Mouse (Mus musculus) midbrain, postnatal 0 days (tissue): ENCODE measurements around the gene Ptpn20. TPM values are rescaled to one million over a fixed set of nuclear protein-coding genes. Genes with fewer than 3 reads are reported as not detected.

ENCODE experiments used
- ATAC-seq: fragments of 200-750 bp; cut with Nextera tagmentation; 2 replicates; pipeline ENCODE4 v1.8.0; 2017; ENCODE audit warnings: moderate number of reproducible peaks, mild to moderate bottlenecking, moderate TSS enrichment, moderate library complexity; ENCODE audit not compliant: low FRiP score
- DNase-seq: peaks from one replicate; pipeline ENCODE4 v3.0.0-alpha.2; 2015; ENCODE audit warnings: low spot score
- H3K27ac ChIP-seq: fragments of 300-500 bp; sonication (generic); 2 replicates; pipeline ENCODE4 v1.5.1; 2014; ENCODE audit warnings: low read depth, mild to moderate bottlenecking, low read length, mixed read lengths
- H3K27me3 ChIP-seq: fragments of 300-500 bp; sonication (generic); 2 replicates; pipeline ENCODE4 v1.6.1; 2014; ENCODE audit warnings: low read length, control low read depth, mixed read lengths; ENCODE audit not compliant: insufficient read depth
- H3K36me3 ChIP-seq: fragments of 300-500 bp; sonication (generic); 2 replicates; pipeline ENCODE4 v1.6.1; 2014; ENCODE audit warnings: low read length, control low read depth, mixed read lengths; ENCODE audit not compliant: insufficient read depth
- H3K4me1 ChIP-seq: fragments of 300-500 bp; sonication (generic); 2 replicates; pipeline ENCODE4 v1.6.1; 2014; ENCODE audit warnings: mild to moderate bottlenecking, control low read depth, antibody characterized with exemption, low read length, mixed read lengths; ENCODE audit not compliant: insufficient read depth
- H3K4me2 ChIP-seq: fragments of 300-500 bp; sonication (generic); 2 replicates; pipeline ENCODE4 v1.6.1; 2014; ENCODE audit warnings: low read depth, mild to moderate bottlenecking, low read length, mixed read lengths; ENCODE audit not compliant: poor library complexity, severe bottlenecking
- H3K4me3 ChIP-seq: fragments of 300-500 bp; sonication (generic); 2 replicates; pipeline ENCODE4 v1.5.1; 2014; ENCODE audit warnings: low read depth, mild to moderate bottlenecking, low read length, moderate library complexity
- H3K9ac ChIP-seq: fragments of 300-500 bp; sonication (generic); replicated peaks from 2 replicates; pipeline ENCODE4 v1.6.1; 2014; ENCODE audit warnings: mild to moderate bottlenecking, low read length, moderate library complexity, mixed read lengths; ENCODE audit not compliant: poor library complexity, severe bottlenecking
- H3K9me3 ChIP-seq: fragments of 300-500 bp; sonication (generic); 2 replicates; pipeline ENCODE4 v1.6.1; 2016; ENCODE audit warnings: low read length, control low read depth
- CTCF ChIP-seq: IDR thresholded peaks from 2 replicates; pipeline ENCODE4 v1.5.1; 2016; ENCODE audit warnings: antibody characterized with exemption, mild to moderate bottlenecking
- WGBS: fragments of 180-500 bp; shearing (Covaris S2); extraction: QIAGEN DNeasy Blood & Tissue Kit; methylation state at CpG from one replicate; pipeline ENCODE4 v1.1.7; 2014; 5-methylcytosine and 5-hydroxymethylcytosine counted together
- polyA plus RNA-seq: library from polyadenylated mRNA; unstranded; fragments of >200 nt; fragmentation: Nextera tagmentation; extraction: Ambion mirVana; gene quantifications from 2 replicates; pipeline ENCODE4 v1.2.1, GENCODE M21; 2015
- total RNA-seq: library from RNA; depleted of rRNA; stranded (reverse); fragments of >200 nt; gene quantifications from 2 replicates; pipeline ENCODE4 v1.2.3, GENCODE M21; 2014

Ptpn20 gene
- total and polyA plus RNA-seq, 2 experiments from 2014 or later, result 0.17 to 1.2 TPM

DNA sequence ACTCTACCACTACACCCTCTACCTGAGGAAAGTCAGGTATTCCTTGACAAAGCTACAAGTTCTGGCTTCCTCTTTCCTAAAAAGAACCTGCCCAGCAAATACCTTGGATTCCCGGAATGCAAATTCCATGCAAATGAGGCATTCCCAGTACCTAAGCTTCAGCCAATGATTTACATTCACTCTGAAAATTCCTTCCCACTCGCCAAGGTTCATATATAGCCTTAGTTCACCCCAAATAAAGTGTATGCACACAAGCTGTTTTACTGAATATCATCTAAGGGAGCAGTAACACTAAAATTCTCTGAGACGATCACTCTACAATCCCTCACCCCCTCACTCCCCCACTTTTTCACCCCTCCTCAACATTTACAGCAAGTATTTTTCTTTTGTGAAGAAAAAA lies 15.4 kb upstream of the Ptpn20 start:
- Histone ChIP-seq H3K4me2 (no peak overlapping the region), H3K27me3 (no peaks in the 10 kb centered on the region), H3K27ac (no peak overlapping the region), H3K4me1 (no peaks in the 10 kb centered on the region), H3K9ac (no peak overlapping the region), H3K4me3 (no peak overlapping the region), H3K36me3 (no peaks in the 10 kb centered on the region), H3K9me3 (no peaks in the 10 kb centered on the region)
- TF ChIP-seq CTCF, result no peak
- no peak for DNase-seq
- no peak for ATAC-seq
- 79% methylated on average over 3 of the region's 3 CpGs for WGBS

DNA sequence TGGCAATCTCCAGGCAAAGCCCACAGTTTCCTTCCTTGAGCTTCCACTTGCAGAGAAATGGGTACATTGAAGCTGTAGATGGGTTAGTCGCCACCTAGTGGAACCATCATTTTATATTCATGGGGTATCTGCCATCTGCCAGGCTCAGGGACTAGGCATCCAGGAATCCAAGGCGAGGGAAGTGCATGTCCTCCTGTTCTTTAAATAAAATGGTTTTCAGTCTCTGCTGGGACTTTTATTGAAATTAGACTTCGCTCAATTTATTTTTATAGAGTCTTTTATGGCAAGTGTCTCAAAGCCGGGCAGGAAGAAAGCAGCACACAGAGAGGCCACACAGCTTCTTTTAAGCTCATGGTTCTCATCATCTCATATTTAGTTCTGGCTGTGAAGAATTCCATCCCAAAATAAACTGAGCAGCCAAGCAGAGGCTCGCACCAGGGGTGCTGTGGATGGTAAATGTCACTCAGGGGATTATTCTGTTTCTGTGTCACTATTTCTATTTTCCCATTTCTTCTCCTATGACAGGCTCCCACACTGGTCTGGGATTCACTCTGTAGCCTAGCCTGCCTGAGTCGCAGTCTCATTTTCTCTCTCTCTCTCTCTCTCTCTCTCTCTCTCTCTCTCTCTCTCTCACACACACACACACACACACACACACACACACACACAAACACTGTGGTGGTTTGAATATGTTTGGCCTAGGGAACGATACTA lies 9.1 kb upstream of the Ptpn20 start:
- TF ChIP-seq CTCF, result peak; percentile 35
- DNase-seq (peak; percentile 9), ATAC-seq (no peak)
- Histone ChIP-seq H3K27me3 (no peaks in the 10 kb centered on the region), H3K4me3 (no peak overlapping the region), H3K9me3 (no peaks in the 10 kb centered on the region), H3K4me1 (no peaks in the 10 kb centered on the region), H3K36me3 (no peaks in the 10 kb centered on the region), H3K4me2 (no peak overlapping the region), H3K9ac (no peak overlapping the region), H3K27ac (no peak overlapping the region)
- 61% methylated on average over 7 of the region's 7 CpGs for WGBS

DNA sequence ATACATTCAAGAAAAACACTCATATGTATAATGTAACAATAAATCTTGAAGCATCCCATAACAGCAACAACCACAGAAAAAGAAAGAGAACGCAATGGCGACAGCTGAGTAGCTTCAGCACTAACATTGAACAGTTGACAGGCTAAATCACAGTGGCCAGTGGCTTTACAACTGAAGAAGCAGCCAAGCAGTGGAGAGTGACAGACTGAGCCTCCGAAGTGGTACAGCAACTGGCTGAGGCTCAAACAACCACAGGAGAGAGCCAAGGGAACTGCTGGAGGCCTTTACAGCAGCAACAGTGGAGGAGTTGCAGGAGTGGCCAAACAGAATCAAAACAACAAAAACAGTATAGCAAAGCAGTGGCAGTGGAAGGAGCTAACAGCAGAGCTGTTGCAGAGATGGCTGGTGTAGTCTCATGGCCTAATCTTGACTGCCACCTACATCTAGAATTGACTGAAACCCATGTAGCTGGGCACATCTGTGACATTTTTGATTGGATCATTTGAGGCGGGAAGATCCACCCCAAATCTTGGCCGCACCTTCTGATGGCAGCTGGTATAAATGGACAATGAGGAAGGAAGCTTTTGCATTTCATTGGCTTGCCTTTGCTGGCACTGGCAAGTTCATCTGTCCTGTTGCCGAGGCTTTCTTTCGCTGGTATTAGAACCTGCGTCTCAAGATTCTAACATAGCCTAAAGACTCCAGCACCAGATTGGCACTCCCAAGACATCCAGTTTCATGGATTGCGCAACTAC lies 9.5 kb downstream of the Ptpn20 start:
- no peak overlapping the region for H3K4me3 ChIP-seq
- TF ChIP-seq CTCF, result no peak

DNA sequence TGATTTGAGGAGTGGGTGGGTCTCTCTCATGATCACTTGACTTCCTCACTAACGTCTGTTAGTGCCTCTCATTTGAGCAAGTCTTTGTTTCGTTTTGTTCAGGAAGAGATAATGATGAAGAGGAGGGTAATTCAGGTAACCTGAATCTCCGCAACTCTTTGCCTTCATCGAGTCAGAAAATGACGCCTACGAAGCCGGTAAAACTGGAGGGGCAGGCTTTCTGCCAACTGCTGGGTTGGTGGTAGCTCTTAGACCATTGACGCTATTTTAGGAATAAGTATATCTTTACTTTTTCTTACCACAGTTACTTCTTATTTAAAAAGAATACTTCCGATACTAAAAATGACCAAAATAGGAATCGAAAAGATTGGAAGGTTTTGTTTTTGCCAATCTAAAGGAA lies 18.4 kb downstream of the Ptpn20 start:
- Histone ChIP-seq H3K36me3 (no peaks in the 10 kb centered on the region), H3K9me3 (no peaks in the 10 kb centered on the region), H3K27ac (no peak overlapping the region), H3K4me2 (no peak overlapping the region), H3K27me3 (no peaks in the 10 kb centered on the region), H3K4me1 (no peaks in the 10 kb centered on the region), H3K9ac (no peak overlapping the region), H3K4me3 (no peak overlapping the region)
- no peak for TF ChIP-seq CTCF
- WGBS, result 92% methylated on average over 10 of the region's 10 CpGs
- DNase-seq (no peak), ATAC-seq (no peak)

More for the DNA sequence above, 9.5 kb downstream of the Ptpn20 start:
- Histone ChIP-seq H3K4me1 (no peaks in the 10 kb centered on the region), H3K9me3 (no peaks in the 10 kb centered on the region), H3K36me3 (no peaks in the 10 kb centered on the region), H3K4me2 (no peak overlapping the region), H3K27me3 (no peaks in the 10 kb centered on the region), H3K27ac (no peak overlapping the region), H3K9ac (no peak overlapping the region)
- 92% methylated on average over 9 of the region's 9 CpGs for WGBS
- DNase-seq, result peak; percentile 42
- no peak for ATAC-seq

DNA sequence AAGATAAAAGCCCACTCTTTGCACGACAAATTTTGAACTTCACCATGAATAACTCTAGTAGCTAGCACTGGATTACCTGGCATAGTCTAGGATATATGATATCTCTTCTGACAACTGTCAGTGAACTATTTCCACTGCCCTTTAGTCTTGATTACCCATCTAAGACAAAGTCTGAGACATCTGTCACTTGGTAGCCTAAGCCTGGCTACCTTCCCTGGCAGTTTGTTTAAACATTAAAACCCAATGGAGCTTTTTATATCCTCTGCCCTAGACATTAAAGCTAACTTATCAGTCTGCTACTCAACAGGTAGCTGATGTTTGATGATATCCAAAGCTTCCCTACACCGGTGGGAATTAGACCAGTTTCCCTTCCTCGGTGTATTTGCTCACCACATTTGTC lies 36.0 kb downstream of the Ptpn20 start:
- Histone ChIP-seq H3K27me3 (no peaks in the 10 kb centered on the region), H3K4me3 (no peak overlapping the region), H3K4me2 (no peak overlapping the region), H3K27ac (no peak overlapping the region), H3K9ac (no peak overlapping the region), H3K36me3 (no peaks in the 10 kb centered on the region), H3K9me3 (no peaks in the 10 kb centered on the region), H3K4me1 (no peaks in the 10 kb centered on the region)
- ATAC-seq (no peak), DNase-seq (no peak)
- no peak for TF ChIP-seq CTCF
- 91% methylated on average over 3 of the region's 3 CpGs for WGBS

DNA sequence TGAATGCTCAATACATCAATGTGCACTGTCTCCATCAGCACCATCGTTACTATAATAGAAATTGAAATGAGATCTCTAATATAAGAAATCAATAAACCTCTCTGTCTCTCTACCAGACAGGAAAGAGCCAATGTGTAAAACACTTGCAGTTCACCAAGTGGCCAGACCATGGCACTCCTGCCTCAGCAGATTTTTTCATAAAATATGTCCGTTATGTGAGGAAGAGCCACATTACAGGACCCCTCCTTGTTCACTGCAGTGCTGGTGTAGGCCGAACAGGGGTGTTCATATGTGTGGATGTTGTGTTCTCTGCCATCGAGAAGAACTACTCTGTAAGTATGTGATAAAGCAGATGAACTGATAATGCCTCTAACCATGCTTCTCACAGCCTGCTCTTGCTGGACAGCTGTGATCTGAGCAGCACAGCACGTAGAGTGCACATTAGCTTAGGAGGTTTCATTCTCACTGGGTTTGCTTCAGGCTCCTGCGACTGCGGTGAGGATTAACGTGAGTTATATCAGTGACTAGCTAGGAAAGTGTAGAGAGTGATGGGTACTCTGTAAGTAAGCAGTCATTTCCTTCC lies 43.9 kb downstream of the Ptpn20 start:
- no peaks in the 10 kb centered on the region for H3K9me3 ChIP-seq
- 48% methylated on average over 8 of the region's 8 CpGs for WGBS
- H3K4me3 ChIP-seq, result no peak overlapping the region
- peak; percentile 77 for DNase-seq
- no peak overlapping the region for H3K27ac ChIP-seq
- no peaks in the 10 kb centered on the region for H3K4me1 ChIP-seq
- no peak overlapping the region for H3K9ac ChIP-seq
- peak; percentile 60; the same call in 1 of the 2 replicates for ATAC-seq
- TF ChIP-seq CTCF, result peak; percentile 89
- H3K36me3 ChIP-seq, result no peaks in the 10 kb centered on the region
- no peaks in the 10 kb centered on the region for H3K27me3 ChIP-seq
- no peak overlapping the region for H3K4me2 ChIP-seq
